Mouse (Mus musculus) forebrain, embryonic 13.5 days (tissue): ENCODE results near the gene Pax4. TPM values are rescaled to one million over a fixed set of nuclear protein-coding genes. Genes with fewer than 3 reads are reported as not detected.

Experiments
- polyA plus RNA-seq: library from polyadenylated mRNA; unstranded; fragments of >200 nt; fragmentation: Nextera tagmentation; extraction: Ambion mirVana; gene quantifications from 2 replicates; pipeline ENCODE4 v1.2.1, GENCODE M21; 2015

Pax4 gene
- polyA plus RNA-seq, 1 experiment from 2014 or later = not detected

Other genes starting within 250 kb of the Pax4 start
- 26.5 and 27.5 TPM in 2 replicates for gene Zfp800, start 51.3 kb downstream of the Pax4 start, polyA plus RNA-seq
- 348 and 361 TPM in 2 replicates for gene Arf5, start 25.8 kb downstream of the Pax4 start, polyA plus RNA-seq
- gene Fscn3, start 21.6 kb downstream of the Pax4 start, polyA plus RNA-seq = 0.09 TPM in 1 of 2 replicates, not detected in the other
- 11.4 and 12.9 TPM in 2 replicates for gene Gcc1, start 21.0 kb downstream of the Pax4 start, polyA plus RNA-seq
- 80.1 and 83.5 TPM in 2 replicates for gene Snd1, start 25.8 kb upstream of the Pax4 start, polyA plus RNA-seq